Mouse (Mus musculus) CD4-positive helper T cell, adult 2 months (primary cell): Measurements from ENCODE around the gene C1qtnf6.
A peak's percentile ranks its signal among the peaks of the same experiment; 100 is the strongest.

Experiments used
- DNase-seq: peaks from one replicate; pipeline ENCODE4 v3.0.0-alpha.2; 2012; ENCODE audit warnings: low read depth, missing footprints, low spot score

Gene C1qtnf6

DNA sequence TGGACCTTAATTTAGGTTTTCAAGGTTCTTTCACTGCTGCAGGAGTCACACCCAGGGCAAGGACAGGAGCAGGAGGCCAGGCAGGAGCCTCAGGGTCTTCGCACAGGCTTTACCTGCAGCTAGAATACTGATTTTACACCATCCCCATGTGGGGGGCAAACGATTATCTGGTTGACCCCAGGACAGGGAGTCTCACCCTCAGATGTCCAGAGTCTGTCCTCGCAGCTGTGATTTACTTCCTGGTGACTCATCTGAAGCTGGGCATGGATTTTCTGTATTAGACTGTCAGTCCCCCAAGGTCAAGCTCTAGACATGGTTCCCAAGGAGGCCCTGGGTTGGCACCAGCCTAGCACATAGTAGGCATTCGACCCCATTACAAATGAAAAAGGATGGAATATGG lies 14.8 kb upstream of the C1qtnf6 start:
- DNase-seq: no peak

DNA sequence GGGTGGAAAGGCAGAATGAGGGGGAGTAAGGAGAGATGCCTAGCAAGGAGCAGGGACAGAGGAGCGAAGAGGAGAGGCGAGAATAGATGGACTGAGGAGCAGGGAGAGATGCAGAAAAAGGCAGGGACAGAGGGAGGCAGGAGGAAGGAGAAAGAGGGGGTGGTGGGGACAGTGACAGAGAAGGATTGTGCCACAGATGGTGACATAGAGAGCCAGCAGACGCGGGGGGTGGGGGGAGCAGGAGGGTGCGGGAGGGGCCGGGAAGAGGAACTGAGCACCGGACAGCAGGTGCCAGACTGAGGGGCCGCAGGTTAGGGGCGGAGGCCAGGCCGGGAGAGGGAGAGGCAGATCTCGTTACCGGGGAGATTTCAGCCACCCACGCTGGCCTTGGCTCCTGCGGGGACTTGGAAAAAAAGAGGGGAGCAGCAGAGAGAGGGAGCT lies 13.4 kb upstream of the C1qtnf6 start, which contains the start of gene Sstr3:
Sstr3 (minus strand) TSS at position 125 of the 441 bp plus-strand sequence.
- DNase-seq: no peak

DNA sequence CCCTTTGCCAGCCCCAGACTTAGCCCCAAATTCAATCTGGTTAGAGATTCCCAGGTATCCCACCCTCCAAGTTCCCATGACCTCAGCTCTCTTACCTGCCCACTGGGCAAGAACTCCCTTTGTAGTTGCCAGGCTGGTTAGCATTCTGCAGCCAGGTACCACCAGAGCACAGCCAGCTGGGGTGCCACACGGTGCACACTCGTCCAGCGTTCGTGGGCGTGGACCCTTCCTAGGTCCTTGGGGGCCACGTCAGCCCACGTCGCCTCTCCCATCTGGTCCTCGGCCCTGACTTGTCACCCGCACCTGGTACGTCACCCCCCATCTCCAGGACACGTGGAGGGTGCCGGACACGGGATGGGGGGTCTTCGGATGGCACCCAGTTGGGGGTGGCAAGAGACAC lies 12.8 kb upstream of the C1qtnf6 start:
- no peak for DNase-seq

DNA sequence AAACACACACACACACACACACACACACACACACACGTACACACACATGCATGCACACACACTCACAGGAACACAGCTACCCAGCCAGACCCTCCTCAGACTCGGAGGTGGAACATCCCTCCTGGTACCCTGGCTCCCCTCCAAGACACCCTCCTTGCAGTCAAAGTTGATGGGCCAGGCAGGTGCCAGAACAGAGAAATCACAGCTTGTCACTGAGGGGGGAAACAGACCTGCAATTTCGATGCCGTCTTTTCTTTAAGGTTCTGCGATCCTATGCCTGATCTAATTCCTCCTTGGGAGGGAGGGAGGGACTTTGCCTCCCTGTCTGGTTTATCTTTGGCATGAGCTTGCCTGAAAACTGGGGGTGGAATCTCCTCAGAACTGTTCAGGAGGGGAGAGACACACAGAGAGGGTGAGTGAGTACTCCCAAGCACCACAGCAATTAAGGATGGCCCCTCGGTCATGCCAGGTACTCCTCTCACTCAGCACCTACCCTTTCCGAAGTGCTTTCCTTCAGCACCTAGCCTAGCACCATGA lies 11.6 kb upstream of the C1qtnf6 start:
- no peak for DNase-seq

DNA sequence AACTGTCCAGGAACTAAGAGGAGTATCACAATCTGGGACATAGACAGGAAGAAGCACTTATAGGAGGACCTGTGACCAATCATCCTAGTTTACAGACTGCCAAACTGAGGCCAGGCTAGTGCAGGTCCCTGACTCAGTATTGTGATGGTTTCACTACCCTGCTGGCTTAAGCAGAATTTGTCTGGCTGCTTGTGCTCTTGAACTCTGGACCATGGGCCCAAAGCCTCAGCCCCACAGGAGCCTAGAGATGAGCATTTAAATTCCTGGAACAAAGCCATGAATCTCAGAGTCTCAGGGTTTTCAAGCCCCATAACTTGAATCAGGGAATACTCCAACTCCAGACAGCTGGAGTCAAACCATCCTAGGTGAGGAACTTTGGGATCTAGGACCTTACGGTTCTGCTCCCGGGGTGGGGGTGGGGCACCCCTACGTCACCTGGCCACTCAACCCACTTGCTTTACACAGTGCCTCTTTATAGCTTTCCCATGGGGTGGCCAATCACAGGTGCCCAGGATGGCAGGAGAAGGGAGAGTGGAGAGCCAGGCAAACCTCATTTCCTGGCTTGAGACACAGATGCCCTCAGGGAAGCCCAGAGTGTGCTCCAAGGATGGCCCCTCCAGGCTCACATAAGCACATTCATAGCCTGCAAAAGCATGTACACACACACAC lies 11.0 kb upstream of the C1qtnf6 start:
- DNase-seq: no peak

DNA sequence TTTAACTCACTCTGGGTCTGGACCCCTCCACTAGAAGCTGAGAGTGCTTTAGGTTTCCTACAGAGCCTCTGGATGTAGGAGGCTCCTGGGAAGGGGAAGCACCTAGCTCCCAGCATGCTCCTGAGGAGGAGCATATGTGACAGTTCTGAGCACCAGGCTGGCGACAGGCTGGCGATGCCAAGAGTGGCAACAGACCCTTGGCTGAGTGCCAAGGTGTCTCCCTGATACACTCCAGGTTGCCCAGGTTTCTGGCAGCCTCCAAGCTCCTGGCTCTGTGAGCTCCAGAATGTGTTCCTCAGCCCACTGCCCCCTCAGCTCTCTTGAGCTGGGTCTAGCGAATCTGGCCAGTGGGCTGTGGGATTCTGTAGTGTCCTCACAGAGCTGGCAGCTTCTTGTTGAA lies 10.4 kb upstream of the C1qtnf6 start:
- DNase-seq: no peak

DNA sequence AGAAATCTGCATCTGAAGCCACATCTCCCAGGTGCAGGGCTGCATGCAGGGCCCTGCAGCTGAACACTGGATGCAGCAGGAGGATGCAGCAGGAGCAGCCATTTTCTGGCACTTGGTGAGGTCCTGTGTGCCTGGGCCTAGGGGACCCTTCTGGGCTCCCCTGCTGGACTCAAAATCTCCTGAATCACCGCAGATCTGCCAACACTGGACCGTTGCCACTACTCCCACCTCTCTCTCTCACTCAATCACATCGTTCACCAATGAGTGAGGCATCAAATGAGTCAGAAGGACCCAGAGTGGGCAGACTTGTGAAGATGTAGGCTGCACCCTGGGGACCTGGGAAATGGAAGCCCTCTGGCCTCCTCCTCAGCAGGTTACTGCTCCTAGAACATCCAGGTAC lies 9.8 kb upstream of the C1qtnf6 start:
- DNase-seq: no peak

DNA sequence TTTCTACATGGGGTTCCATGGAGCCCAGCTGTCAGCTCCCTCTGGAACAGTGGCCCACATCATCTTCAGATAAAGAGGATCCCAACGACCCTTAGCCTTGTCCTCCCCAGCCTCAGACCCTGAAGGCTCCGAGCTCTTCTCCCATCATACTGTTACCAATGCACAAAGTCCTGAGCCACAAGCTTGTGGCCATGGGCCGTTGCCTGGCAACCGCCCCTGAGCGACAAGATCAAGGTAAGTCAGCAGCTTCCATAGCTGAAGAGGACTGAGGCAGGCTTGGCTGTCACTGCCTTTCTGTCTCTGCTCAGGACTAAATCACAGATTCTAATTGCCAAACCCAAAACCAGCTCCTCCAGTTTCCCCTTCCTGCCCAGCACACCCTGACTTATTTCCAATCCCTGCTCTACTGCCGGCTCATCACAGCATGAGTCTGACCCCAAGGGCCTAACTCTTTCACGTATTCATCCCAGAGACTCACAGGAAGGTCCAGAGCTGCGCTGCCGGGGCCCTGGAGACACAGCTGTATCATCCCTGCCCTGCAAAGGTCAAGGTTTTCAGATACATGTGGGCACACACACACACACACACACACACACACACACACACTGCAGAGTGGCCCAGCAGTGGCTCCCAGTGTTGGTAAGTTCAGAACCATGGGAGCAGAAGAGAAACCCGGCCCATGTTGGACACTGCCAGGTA lies 4.7 kb upstream of the C1qtnf6 start:
- no peak for DNase-seq

DNA sequence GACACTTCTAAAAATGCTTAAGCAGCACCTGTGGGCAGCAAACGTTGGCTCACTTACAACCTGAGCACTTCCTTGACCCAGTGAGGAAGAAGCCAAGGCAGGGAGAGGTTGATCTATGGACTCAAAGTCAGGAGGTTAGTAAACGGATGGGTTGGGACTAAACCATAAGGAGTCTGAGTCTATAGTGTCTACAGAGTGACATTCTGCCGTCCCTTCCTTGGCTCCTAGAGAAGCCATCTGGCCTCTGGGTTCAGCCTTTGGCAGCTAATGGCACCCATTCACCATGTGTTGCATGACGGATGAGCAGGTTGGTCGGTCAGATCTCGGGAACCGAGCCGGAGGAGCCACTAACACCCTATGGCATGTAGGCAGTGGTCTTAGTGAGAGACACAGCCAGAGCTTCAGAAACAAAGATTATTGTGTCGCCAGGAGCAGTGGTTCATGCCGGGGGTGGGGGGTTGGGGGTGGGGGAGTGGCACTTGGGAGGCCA lies 2.2 kb upstream of the C1qtnf6 start:
- DNase-seq: no peak

DNA sequence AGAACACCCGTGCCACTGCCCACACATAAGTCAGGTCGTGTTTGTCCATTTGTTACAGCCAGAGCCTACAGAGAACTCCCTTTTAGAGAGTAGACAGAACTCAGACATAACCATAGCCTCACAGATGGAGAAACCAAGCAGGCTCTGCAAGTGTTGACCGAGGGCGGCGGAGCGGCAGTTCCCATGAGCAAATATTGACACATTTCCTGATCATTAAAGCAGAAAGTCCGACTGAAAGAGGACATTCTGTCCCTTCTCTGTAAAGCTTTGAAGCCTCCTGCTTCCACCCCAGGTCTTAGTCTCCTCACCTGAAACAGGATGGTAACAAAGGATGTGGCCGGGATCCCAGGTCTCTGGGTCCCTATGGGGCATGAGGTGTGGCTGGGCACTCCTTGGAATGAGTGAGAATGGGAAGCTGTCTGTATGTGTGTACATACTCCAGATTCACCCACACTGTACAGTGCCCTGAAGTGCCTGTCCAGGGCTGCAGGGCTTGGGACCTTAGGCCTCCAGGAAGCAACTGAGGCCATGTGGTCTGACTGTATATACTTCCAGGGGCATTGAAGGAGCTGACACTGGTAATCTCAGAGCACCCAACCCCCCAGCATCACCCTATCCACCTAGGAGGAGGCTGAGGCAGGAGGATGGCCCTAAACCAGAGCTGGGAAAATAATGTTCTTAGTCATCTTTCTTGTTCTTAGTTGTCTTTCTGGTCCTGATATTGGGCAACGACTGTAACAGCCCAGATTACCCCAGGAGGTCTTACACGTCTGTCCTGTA lies 1.5 kb upstream of the C1qtnf6 start:
- DNase-seq: no peak

DNA sequence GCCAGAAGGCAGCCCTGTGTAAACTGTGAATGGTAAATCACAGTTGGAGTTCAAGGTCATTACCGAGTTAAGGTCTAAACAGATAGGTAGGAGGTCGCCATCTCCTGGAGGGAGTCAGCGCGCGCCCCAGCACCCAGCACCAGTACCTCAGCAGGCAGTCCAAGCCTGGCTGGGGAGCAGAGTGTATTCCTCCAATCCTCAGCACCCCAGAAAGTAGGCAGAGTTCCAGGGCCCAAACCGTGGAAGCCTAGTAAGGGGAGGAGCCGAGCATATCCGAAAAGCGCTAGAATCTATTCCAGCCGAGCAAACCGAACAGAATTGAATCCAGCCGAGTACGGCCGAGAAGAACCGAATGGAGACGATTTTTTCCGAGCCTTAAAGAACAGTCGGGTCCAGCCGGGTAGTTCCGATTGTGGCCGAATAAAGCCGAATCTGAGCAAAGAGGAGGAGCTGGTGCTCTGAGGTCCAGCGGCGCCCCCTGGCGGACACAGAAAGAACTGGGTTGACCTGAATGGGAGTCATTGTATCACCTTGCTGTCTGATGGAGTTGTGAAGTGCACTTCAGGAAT lies 769 bp upstream of the C1qtnf6 start:
- peak; percentile 96 for DNase-seq

DNA sequence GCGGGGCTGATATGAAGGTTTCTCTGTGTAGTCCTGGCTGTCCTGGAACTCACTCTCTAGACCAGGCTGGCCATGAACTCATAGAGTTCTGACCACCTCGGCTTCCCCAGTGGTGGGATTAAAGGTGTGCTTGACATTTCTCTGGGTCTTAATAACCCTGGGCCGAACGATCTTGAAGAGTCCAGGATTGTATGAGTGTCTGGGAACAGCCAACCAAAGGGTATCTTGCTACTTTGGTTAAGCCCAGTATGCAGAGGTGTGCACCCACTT lies 170 bp upstream of the C1qtnf6 start:
- DNase-seq: no peak

DNA sequence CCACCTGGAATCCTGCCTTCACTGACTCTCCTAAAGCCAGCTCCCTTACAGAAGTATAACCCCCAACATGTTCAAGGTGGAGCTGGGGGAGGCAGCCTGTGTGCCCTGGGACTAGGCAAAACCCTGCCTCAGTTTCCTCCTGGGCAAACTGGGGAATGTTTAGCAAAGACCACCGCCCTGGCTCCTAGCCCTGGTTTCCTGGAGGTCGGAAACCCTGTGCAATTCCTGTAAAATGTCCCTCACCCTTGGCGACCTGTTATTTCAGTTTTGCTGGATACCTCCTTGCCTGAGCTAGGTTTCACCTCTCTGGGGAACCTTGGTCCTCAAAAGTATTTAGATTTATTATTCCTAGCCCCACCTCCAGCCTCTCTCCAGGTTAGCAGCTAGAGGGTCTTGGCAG lies 1.1 kb downstream of the C1qtnf6 start:
- no peak for DNase-seq

DNA sequence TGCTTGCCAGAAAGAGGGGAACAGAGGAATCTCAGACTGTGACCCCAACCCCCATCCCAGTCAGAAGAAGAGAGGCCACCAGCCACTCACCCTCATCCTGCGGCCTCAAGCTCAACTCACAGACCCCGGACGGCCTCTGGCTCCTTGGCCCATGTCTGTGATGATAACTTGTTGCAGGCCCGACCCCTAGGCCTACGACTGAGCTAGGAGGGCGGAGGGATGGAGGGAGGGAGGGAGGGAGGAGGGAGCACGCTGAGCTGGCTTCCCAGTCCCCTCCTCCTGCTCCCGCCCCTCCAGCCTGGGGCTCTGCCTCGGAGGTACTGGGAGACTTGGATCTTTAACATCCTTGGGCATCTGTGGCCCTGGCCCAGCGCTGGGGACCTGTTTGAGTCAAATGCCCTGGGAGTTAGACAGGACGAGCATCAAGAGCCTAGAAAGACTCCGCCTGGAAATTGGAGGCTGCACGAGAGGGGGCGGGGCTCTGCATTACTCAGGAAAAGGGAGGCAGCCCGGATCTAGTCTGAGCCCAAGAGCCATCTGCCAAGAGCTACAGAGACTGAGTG lies 1.7 kb downstream of the C1qtnf6 start:
- DNase-seq: no peak

DNA sequence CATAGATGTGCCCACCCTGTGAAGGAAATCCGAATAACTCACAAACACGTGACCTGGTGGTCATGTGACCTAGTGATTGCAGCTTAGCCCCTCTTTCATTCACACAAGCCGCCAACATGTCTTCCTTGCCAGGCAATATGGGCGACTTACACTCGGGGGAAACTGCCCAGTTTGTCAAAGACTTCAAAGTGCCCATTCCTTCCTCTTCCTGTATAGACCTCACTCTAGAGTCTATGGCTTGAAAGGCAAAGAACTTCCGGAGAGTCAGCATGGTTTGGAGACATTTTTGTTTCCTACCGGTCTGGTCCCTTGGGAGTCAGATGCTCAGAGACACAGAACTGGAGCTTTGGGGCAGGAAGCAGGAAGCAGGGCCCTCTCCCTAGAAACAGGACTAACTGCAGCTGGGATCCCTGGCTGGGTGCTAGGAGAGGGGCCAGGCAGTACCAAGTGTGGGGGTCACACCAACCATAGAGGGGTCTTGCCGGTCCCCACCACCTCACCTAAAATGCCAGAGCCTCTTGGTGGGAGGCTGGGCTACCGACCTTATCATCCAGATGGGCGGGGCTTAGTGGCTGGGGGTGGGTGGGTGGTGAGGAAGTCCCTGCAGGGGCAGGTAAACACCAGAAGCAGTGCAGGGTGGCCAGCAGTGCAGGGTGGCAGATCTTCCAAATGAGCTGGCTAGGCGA lies 2.3 kb downstream of the C1qtnf6 start:
- DNase-seq: peak; percentile 66

DNA sequence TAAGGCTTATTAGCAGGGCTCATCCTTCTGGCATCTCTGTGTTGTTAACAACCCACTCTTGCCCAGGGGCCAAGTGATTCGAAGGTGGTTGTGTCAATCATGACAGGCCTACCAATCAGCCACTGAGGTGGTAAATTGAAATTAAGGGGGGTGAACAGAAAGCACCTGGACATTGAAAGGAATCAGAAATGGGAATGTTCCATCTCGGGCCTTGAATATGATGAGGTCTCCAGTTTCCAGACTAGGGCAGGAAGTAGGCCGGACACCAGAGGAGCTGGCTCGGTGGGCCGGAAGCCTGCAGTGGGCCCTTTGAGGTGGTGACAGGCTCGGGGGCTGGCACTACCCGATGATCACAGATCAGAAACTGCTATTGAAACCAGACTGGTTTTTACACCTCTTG lies 3.2 kb downstream of the C1qtnf6 start:
- peak; percentile 82 for DNase-seq

DNA sequence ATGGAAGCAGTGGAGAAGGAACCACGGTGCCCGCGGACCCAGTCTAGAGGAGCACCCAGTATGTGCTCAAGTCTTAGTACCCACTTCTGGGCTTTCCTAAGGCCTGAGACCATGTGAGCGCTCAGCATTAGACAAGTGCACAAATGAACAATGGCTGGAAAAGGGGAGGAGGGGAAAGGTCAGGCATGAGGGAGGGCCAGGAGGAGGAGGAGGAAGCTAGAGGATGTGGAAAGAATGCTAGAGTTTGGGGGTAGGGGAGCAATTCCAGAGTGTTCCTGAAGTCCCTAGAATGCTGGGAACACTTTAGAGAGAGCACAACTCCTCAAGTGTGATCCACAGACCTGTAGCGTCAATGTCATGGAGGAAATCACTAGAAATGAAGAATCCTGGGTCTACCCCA lies 7.1 kb downstream of the C1qtnf6 start:
- DNase-seq: no peak

DNA sequence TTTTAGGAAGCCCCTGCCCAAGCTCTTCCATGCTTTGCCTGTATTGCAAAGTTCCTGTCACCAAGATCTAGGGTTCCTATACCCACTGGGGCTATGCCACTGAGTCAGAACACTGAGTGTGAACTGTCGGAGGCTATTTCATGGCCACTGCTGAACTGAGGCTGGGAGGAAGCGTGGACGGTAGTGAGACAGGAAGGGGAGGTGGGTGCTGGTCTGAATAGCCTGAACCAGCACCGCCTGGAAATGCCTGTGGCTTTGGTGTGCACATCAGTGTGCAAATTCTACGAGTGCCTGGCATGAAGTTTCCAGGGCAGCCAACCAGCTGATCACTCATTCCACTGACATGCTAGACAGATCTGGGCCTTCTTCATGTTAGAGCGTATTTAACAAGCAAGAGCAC lies 9.3 kb downstream of the C1qtnf6 start:
- no peak for DNase-seq

DNA sequence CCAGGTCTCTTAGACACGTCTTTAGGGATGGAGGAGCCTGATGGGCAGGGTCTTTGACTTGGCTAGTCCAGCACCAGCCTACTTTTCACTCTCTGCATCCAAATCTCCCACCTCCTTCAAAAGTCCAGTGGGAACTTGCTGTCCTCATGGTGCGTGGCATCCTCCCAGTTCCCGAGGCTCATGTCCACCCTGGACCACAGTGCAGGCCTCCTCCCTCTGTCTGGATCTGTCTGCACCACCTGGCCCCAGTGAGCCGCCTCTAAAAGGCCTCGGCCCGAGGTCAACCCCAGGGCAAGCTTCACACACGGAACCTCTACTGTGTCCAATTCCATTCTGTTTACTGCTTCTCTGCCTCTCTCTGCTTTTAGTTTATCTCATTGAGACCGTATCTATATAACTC lies 9.9 kb downstream of the C1qtnf6 start:
- DNase-seq: no peak

DNA sequence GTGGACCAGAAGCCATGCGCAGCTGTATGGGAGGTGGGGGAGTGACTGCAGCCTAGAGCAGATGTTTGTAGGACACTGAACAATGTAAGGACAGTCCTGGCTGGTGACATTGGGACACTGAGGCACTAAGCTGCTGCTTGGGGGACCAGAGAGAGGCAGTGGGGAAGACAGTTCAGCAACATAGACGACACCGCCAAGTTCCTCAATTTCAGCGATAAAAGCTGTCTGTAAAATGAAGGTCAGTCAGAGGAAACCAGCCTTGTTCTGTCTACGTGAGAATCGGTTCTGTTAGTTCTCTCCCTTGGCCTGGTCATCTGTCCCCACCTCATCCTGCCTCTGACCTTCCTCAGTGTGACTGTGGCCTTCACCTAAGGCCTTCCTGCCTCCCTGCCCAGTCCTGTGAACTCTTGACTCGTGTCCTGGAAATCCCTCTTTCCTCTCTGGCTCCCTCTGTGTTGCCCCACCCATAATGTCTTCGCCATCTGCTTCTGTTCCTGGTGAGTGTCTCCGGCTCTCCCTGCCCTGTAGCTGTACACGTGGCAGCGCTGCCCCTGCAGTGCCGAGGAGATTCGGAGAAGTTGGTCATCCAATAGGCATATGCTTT lies 11.0 kb downstream of the C1qtnf6 start:
- no peak for DNase-seq

DNA sequence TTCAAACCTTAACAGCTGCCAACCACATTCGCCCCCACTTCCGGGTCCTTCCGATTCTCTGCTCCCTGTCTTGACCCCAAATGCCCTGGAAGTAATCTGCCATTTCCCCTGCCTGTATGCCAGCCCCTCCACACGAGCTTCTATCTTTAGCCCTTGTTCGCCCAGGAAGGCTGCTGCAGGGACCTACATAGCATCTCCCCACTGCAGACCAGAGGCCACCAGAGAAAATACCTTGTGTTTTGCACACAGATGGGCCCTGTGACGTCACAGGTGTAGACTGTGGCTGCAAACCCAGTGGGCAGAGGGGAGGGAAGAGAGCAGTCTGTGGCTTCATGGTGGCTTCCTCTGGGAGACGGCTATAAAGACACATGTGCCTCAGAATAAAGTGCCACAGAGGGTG lies 13.0 kb downstream of the C1qtnf6 start:
- DNase-seq: peak; percentile 59
